Mouse (Mus musculus): Measurements from ENCODE around the gene Cfap77.

Cfap77 gene

DNA sequence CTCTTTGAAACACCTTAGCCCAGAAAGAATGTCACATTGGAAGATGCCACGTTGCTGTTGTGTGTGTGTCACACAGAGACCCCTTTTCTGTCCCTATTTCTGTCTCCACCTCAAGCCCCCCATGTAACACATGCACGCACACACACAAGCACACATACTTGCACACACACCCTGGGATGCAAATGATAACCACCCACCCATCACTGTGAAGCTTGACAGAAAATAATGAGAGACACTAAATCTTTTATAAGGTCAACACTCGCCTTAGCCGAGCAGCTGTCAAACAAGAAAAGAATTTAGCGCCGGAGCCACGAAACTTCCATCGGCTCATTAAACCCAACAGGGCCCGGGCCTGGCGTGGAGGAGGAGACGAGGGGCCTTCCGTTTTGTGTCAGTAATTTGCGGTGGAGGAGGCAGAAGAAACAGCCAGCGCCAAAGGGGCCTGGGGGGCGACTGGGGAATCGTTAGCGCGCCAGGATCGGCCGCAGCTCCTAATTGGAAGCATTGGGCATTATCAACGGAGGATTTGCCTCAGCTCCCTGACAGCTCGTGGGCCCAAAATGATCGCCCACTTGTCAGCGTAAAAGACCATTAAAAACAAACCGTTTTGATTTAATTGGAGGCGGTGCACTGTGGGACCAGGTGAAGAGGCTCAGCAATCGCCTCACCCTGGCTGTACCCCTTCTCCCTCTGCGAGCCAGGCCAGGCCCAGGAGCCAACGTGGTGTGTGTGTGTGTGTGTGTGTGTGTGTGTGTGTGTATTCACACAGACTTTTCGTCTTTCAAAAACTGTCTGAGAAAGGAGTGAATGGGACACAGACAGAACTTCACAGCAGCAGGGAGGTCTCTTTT is 111.0 kb downstream of the Cfap77 start:
- no peak for DNase-seq (ENCODE audit: low spot score in 2 of 2)

DNA sequence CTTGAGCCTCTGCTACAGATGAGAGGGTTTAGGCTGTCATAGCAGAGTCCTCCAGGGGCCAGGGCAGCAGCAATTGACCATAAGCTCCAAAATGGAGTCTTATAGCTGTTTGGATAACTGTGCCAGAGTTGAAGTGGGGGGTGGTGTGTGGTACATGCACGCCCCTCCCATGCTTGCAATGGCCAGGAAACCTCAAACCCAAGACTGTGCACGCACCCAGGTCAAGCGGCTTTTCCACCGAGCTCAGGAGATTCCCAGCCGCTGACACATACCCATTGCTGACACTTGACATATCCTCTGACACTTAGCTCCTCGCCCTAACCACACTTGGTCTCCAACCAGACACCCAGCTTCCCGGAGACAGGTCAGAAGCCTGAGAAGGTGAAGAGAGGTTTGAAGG is 115.9 kb downstream of the Cfap77 start:
- no peak for DNase-seq (ENCODE audit: low spot score in 2 of 2)

- no peak for DNase-seq (ENCODE audit: low spot score in 2 of 2)
Measured at GRCm38 (mm10) chr2:28930571-28930970, 124.3 kb downstream of the Cfap77 start.

GRCm38 (mm10) chr2:28923912-28924311 is 131.0 kb downstream of the Cfap77 start:
- peak in 1 of 2 experiments; percentile 15 for DNase-seq (ENCODE audit: low spot score in 2 of 2)

GRCm38 (mm10) chr2:28919001-28919400 is 135.9 kb downstream of the Cfap77 start:
- DNase-seq (ENCODE audit: low spot score in 2 of 2) = no peak

GRCm38 (mm10) chr2:28917518-28918361 is 137.1 kb downstream of the Cfap77 start:
- peak in 1 of 2 experiments; percentile 6 for DNase-seq (ENCODE audit: low spot score in 2 of 2)

DNA sequence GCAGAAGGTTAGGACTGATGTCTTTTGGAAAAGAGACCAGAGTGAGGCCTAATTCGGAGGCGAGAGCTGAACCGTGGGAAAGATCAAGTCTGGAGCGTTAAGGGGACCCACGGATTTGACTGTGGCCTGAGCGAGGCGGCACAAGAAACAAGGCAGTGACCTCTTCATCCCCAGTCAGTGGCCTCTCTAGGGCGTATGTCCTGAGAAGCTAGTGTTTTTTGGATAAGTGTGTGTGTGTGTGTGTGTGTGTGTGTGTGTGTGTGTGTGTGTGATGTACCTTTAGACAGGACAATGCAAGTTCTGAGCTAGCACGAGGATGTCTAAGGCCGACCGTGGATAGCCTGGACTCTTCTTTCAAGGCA is 137.7 kb downstream of the Cfap77 start:
- DNase-seq (ENCODE audit: low spot score in 2 of 2) = no peak

- no peak for DNase-seq (ENCODE audit: low spot score in 2 of 2)
Measured at GRCm38 (mm10) chr2:28916513-28916865, 138.4 kb downstream of the Cfap77 start, which contains the start of gene Barhl1. Gene Barhl1, minus strand, starts transcription at chr2:28916668.

GRCm38 (mm10) chr2:28915768-28916512 is 138.9 kb downstream of the Cfap77 start:
- DNase-seq (ENCODE audit: low spot score in 2 of 2) = peak in 1 of 2 experiments; percentile 12

DNA sequence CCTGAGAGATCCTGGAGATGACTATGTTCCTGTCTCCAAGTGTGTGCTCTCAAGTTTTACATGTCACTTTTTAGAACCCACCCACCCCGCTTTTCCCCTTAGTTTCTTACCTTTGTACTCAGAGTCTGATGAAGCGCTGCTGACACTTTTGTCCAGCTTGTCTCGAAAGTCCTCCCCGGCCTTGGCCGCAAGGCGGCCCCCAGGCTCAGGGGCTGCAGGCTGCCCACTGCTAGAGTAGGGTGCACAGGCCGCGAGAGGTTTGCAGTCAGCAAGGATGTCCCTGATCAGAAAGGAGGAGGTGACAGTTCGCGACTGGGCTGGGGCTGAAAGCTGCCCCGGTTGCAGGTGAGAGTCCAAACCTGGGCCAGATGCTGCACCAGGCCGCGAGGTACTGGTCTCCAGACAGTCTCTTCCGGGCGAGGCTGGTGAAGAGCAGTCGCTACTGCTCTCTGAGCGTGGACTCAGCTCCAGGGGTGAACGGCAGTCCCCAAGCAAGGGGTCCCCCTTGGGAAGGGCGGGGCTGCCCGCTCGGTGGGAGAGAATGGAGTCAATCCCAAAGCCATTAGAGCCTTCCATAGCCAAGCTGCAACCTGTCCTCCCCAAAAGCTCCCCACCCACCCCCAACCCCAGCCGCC is 139.6 kb downstream of the Cfap77 start:
- no peak for DNase-seq (ENCODE audit: low spot score in 2 of 2)

DNA sequence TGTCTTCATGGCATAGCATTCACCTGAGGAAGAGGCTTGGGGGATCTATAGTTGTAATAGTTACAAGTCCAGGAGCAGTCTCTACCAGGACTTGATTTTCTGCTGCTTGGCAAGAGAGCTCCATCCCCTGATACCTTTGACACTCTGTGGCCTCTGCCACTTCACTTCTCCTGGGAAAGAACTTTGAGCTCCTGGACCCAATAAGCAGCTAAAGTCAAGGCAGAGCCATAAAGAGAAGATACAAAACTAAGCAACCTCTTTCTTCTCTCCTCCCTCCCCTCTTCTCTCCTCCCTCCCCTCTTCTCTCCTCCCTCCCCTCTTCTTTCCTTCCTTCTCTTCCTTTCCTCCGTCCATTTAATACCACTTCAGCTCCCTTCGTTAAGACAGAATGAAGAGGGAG is 140.7 kb downstream of the Cfap77 start:
- no peak for DNase-seq (ENCODE audit: low spot score in 2 of 2)

DNA sequence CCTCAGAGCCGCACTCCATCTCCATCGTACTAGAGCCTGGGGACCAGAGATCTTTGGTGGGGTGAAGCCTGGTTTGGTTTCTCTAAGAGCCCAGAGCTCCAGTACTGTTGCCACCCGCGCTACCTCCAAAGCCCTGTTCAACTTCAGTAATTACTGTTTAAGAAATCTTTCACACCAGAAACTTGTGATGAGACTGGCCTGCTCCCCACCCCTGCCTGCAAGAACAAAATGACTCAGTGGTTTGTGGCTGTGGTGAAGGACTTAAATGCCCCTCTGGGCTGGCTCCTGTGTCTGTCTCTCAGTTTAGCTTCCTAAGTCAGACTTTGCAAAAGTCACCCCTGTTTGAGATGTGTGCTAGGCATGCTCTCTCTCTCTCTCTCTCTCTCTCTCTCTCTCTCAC is 141.9 kb downstream of the Cfap77 start:
- no peak for DNase-seq (ENCODE audit: low spot score in 2 of 2)

- DNase-seq (ENCODE audit: low spot score in 2 of 2) = no peak
Measured at GRCm38 (mm10) chr2:28912039-28912700, 142.7 kb downstream of the Cfap77 start.

DNA sequence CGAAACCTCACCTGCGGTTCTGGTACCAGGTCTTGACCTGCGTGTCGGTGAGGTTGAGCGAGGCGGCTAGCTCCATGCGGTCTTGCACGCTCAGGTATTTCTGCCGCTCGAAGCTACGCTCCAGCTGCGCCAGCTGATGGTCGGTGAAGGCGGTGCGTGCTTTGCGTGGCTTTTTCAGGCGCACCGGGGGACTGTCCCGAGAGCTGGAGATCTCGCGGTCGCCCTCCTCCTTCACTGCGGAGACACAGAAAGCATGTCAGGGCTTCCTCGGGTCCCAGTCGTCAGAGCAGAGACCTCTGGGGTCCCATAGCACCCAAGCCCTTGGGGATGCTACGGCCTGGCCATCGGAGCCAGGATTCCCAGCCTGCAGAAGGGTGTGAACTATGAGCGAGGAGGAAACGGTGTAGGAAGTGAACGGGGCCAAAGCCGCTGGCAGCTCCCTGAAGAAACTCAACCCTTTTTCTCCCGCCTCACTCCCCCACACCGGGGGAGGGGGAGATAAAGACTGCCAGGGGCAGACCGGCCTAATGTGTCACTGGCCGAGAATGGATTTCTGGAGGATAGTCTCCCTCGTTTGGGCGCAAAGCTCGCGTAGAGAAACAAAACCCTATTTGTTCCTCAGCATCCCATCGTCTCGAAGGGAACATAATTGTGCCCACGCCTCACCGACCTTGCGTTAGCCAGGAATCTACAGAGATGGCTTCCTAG is 143.4 kb downstream of the Cfap77 start:
- DNase-seq (ENCODE audit: low spot score in 2 of 2) = no peak

DNA sequence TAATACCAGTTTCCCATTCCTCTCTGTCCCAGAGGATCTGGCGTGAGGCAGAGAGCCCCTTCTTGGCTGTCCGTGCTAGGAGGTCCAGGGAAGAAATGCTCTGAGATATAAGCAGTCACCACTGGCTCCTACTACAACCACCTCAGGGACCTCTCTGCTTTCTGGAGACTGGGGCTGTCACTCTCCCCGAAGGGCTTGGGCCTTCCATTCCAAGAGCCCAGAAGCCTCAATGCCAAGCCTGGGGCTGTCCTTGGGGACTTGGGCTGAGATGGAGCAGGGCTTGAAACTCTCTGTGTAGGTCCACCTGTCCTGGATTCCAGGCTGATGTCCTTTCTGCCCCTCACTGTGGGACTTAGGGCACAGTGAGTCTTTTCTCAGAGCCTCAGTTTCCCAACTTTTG is 144.0 kb downstream of the Cfap77 start:
- DNase-seq (ENCODE audit: low spot score in 2 of 2) = no peak

DNA sequence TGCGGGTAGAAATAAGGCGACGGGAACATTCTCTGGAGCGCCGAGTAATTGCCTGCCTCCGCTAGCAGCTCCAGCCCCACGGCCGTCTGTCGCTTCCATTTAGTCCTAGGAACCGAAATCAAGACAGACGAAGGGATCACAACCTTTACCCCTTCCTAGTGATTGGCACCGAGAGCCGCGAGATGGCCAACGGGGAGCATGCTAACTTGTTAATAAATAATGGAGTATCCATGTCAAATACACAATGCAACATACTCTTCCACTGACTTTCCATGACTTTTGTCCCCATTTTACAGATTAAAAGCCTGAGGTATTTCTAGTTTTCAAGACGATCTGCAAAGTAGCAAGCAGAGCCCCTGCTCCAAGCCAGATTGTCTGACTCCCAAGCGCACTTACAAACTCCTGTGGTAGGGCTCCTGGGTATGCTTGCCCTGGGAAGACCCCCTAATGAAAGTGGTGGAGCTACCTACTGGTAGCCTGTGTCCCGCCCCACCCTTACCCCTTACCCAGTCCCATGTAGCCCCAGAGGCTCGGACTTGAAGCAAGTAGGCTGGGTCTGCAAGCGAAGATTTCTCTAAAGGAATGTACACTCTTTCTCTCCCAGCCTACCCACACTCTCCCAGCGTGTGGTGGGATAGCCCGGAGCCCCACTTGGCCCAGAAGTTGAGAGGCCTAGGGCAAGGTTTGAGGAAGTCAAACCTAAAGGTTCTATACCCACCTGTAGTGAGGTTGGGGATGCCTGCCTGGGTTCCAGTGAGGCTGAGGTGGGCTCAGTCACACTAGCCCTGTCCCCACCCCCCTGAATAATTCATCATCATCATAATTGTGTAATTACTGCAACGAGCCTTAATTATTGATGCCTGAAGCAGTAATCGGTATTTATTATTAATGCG is 144.8 kb downstream of the Cfap77 start:
- DNase-seq (ENCODE audit: low spot score in 2 of 2) = no peak

DNA sequence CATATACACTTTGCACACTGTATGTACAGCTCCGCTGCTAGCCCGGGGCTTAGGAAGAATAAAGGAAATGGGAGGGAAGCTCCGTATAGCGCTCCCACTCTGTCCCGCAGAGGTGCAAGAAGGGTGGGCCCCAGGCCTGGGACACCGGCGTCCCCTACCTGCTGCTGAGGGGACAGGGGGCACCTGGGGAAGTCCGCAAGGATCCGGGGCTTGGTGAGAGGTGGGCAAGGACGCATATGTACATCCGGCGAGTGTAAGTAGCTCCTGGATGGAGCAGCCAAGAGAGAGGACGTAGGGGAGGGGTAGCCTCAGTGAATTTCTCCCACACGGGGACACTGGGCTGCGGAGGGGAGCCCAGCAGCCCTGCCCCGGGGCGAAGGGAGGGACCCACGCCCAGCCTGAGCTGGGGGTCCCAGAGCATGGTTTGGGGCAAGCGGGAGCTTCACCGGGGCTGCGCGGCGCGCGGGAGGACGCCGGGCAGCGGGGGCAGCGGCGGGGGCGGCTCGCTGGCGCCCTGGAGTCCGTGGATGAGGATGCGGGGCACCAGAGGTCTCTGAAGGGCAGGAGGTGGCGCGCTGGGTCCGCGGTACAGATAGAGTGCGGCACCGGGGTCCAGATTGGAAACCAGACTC is 145.6 kb downstream of the Cfap77 start:
- DNase-seq (ENCODE audit: low spot score in 2 of 2) = no peak

- DNase-seq (ENCODE audit: low spot score in 2 of 2) = peak in 1 of 2 experiments; percentile 18
Measured at GRCm38 (mm10) chr2:28908389-28909153, 146.3 kb downstream of the Cfap77 start.

Measured in heart, adult 9 months (tissue).